Mouse (Mus musculus) neutrophil, adult 5-6 weeks (primary cell): ENCODE results near the gene Diras1. TPM values are rescaled to one million over a fixed set of nuclear protein-coding genes. Genes with fewer than 3 reads are reported as not detected.

ENCODE experiments used
- ATAC-seq: fragments of 151-379, 151-347 bp; 2 replicates; pipeline ENCODE4 v1.8.0; 2017; ENCODE audit warnings: mild to moderate bottlenecking, moderate TSS enrichment; ENCODE audit not compliant: insufficient number of reproducible peaks, poor library complexity, low FRiP score, severe bottlenecking; ENCODE audit errors: extremely low read depth
- total RNA-seq: library from RNA; stranded (forward); fragments of 200-1000 nt; gene quantifications from 2 replicates; pipeline ENCODE4 v1.2.3, GENCODE M21; 2017

The Diras1 gene
- total RNA-seq, 1 experiment from 2014 or later: not detected

- no peak for ATAC-seq
Measured at GRCm38 (mm10) chr10:80985241-80985969, 40.1 kb downstream of the Diras1 start.

GRCm38 (mm10) chr10:80984223-80984622, 41.2 kb downstream of the Diras1 start:
- no peak for ATAC-seq

- no peak for ATAC-seq
Measured at GRCm38 (mm10) chr10:80982381-80982780, 43.1 kb downstream of the Diras1 start.

GRCm38 (mm10) chr10:80981564-80982112, 43.8 kb downstream of the Diras1 start:
- no peak for ATAC-seq

- no peak for ATAC-seq
Measured at GRCm38 (mm10) chr10:80975478-80975877, 50.0 kb downstream of the Diras1 start.

- no peak for ATAC-seq
Measured at GRCm38 (mm10) chr10:80973722-80974121, 51.7 kb downstream of the Diras1 start.

- ATAC-seq: no peak
Measured at GRCm38 (mm10) chr10:80972071-80972987, 53.1 kb downstream of the Diras1 start.

GRCm38 (mm10) chr10:80971533-80971932, 53.9 kb downstream of the Diras1 start:
- no peak for ATAC-seq

GRCm38 (mm10) chr10:80970159-80970558, 55.3 kb downstream of the Diras1 start:
- ATAC-seq: no peak

Other genes starting within 250 kb of the Diras1 start
- gene Sf3a2, start 227.5 kb downstream of the Diras1 start, total RNA-seq: 15.5 and 20.4 TPM in 2 replicates
- gene Plekhj1, start 227.0 kb downstream of the Diras1 start, total RNA-seq: 50.4 and 52.8 TPM in 2 replicates
- 0.81 TPM in 1 of 2 replicates, not detected in the other for gene Amh, start 220.4 kb downstream of the Diras1 start, total RNA-seq
- not detected in 2 replicates for gene Jsrp1, start 212.2 kb downstream of the Diras1 start, total RNA-seq
- gene Oaz1, start 199.0 kb downstream of the Diras1 start, total RNA-seq: 227 and 271 TPM in 2 replicates
- not detected in 2 replicates for gene Lingo3, start 181.6 kb downstream of the Diras1 start, total RNA-seq
- 50.7 and 60.8 TPM in 2 replicates for gene Lsm7, start 170.5 kb downstream of the Diras1 start, total RNA-seq
- gene Sppl2b, start 170.4 kb downstream of the Diras1 start, total RNA-seq: 13.3 and 20.7 TPM in 2 replicates
- not detected in 2 replicates for gene Tmprss9, start 153.8 kb downstream of the Diras1 start, total RNA-seq
- gene Timm13, start 124.7 kb downstream of the Diras1 start, total RNA-seq: 15.1 and 23.1 TPM in 2 replicates
- 8.0 and 11.8 TPM in 2 replicates for gene Lmnb2, start 107.4 kb downstream of the Diras1 start, total RNA-seq
- 59.9 and 63.2 TPM in 2 replicates for gene Gadd45b, start 95.6 kb downstream of the Diras1 start, total RNA-seq
- gene Gng7, start 10.7 kb downstream of the Diras1 start, total RNA-seq: not detected in 2 replicates
- 8.6 and 19.5 TPM in 2 replicates for gene Slc39a3, start 11.8 kb upstream of the Diras1 start, total RNA-seq
- gene Sgta, start 34.5 kb upstream of the Diras1 start, total RNA-seq: 59.2 and 64.5 TPM in 2 replicates
- 1.5 and 4.5 TPM in 2 replicates for gene Thop1, start 44.4 kb upstream of the Diras1 start, total RNA-seq
- 0.23 TPM in 1 of 2 replicates, not detected in the other for gene Creb3l3, start 73.2 kb upstream of the Diras1 start, total RNA-seq
- gene Map2k2, start 80.3 kb upstream of the Diras1 start, total RNA-seq: 91.5 and 96.6 TPM in 2 replicates
- gene Zbtb7a, start 109.6 kb upstream of the Diras1 start, total RNA-seq: 28.7 and 31.1 TPM in 2 replicates
- 34.5 and 40.5 TPM in 2 replicates for gene Pias4, start 142.3 kb upstream of the Diras1 start, total RNA-seq
- gene Eef2, start 151.0 kb upstream of the Diras1 start, total RNA-seq: 1,126 and 1,171 TPM in 2 replicates
- 47.3 and 52.0 TPM in 2 replicates for gene Dapk3, start 157.3 kb upstream of the Diras1 start, total RNA-seq
- gene 4930442H23Rik, start 158.2 kb upstream of the Diras1 start, total RNA-seq: not detected in 2 replicates
- not detected in 2 replicates for gene Nmrk2, start 176.4 kb upstream of the Diras1 start, total RNA-seq
- not detected in 2 replicates for gene Atcay, start 205.2 kb upstream of the Diras1 start, total RNA-seq
- 1.5 and 1.6 TPM in 2 replicates for gene Zfr2, start 207.5 kb upstream of the Diras1 start, total RNA-seq
- 9.1 and 12.3 TPM in 2 replicates for gene Matk, start 227.3 kb upstream of the Diras1 start, total RNA-seq
- 52.4 and 76.6 TPM in 2 replicates for gene Mrpl54, start 241.3 kb upstream of the Diras1 start, total RNA-seq
- gene Apba3, start 241.3 kb upstream of the Diras1 start, total RNA-seq: 16.6 and 24.0 TPM in 2 replicates